Mouse (Mus musculus) myocyte (in vitro differentiated cells): ENCODE measurements at regions not wholly inside any gene's neighbourhood (a gene's known extent, or its start where the extent isn't known, plus 50 kb on each side); places are given as distances from the start of the nearest gene placed in this dataset.

Experiments
- H3K27me3 ChIP-seq: one replicate; pipeline ENCODE4 v1.6.1; 2011; ENCODE audit not compliant: control insufficient read depth, insufficient read depth, insufficient read length
- H3K36me3 ChIP-seq: one replicate; pipeline ENCODE4 v1.6.1; 2011; ENCODE audit not compliant: control insufficient read depth, insufficient read depth
- H3K4me2 ChIP-seq: one replicate; pipeline ENCODE4 v1.6.1; 2011; ENCODE audit warnings: low read depth, control low read depth
- H3K4me3 ChIP-seq: one replicate; pipeline ENCODE4 v1.5.1; 2011; ENCODE audit warnings: mild to moderate bottlenecking, control low read depth, moderate library complexity
- H3K79me2 ChIP-seq: one replicate; pipeline ENCODE4 v1.6.1; 2011; ENCODE audit not compliant: control insufficient read depth, insufficient read depth
- H3ac ChIP-seq: one replicate; pipeline ENCODE4 v1.6.1; 2011; ENCODE audit not compliant: control insufficient read depth, insufficient read length
- CEBPB ChIP-seq: IDR thresholded peaks from 2 replicates; pipeline ENCODE4 v1.6.1; 2011; ENCODE audit warnings: mild to moderate bottlenecking, moderate library complexity; ENCODE audit not compliant: poor library complexity, insufficient read depth, severe bottlenecking
- E2F4 ChIP-seq: IDR thresholded peaks from one replicate; pipeline ENCODE4 v1.6.1; 2011; ENCODE audit warnings: mild to moderate bottlenecking, control low read depth, moderate library complexity; ENCODE audit not compliant: insufficient read depth
- MAX ChIP-seq: IDR thresholded peaks from one replicate; pipeline ENCODE4 v1.6.1; 2011; ENCODE audit warnings: low read depth, mild to moderate bottlenecking, control low read depth
- MYOD1 ChIP-seq, 3 experiments: IDR thresholded peaks; one replicate each; pipeline ENCODE4 v1.6.1; 2011; ENCODE audit warnings: control low read depth in 2 of 3, low read depth in 2 of 3, mild to moderate bottlenecking in 2 of 3, moderate library complexity in 1 of 3; ENCODE audit not compliant: insufficient read length in 2 of 3, control insufficient read depth in 1 of 3
- MYOG ChIP-seq, 3 experiments: IDR thresholded peaks; one replicate each; pipeline ENCODE4 v1.6.1; 2011; ENCODE audit warnings: control low read depth in 2 of 3, low read depth in 2 of 3, mild to moderate bottlenecking in 2 of 3; ENCODE audit not compliant: insufficient read length in 2 of 3, control insufficient read depth in 1 of 3, insufficient read depth in 1 of 3
- POLR2A ChIP-seq: IDR thresholded peaks from one replicate; pipeline ENCODE4 v1.6.1; 2011; ENCODE audit warnings: low read depth, mild to moderate bottlenecking, control low read depth, moderate library complexity; ENCODE audit not compliant: insufficient read length
- POLR2AphosphoS2 ChIP-seq: IDR thresholded peaks from one replicate; pipeline ENCODE4 v1.6.1; 2011; ENCODE audit warnings: low read depth, control low read depth; ENCODE audit not compliant: insufficient read length
- REST ChIP-seq: IDR thresholded peaks from one replicate; pipeline ENCODE4 v1.6.1; 2011; ENCODE audit warnings: mild to moderate bottlenecking, control low read depth, moderate library complexity; ENCODE audit not compliant: insufficient read depth, insufficient read length
- SRF ChIP-seq: IDR thresholded peaks from one replicate; pipeline ENCODE4 v1.6.1; 2011; ENCODE audit warnings: low read depth; ENCODE audit not compliant: control insufficient read depth, insufficient read length
- TCF12 ChIP-seq: IDR thresholded peaks from one replicate; pipeline ENCODE4 v1.6.1; 2011; ENCODE audit warnings: mild to moderate bottlenecking, control low read depth; ENCODE audit not compliant: poor library complexity, insufficient read depth, severe bottlenecking
- TCF3 ChIP-seq: IDR thresholded peaks from one replicate; pipeline ENCODE4 v1.6.1; 2011; ENCODE audit warnings: low read depth, control low read depth; ENCODE audit not compliant: insufficient read length
- USF1 ChIP-seq: IDR thresholded peaks from one replicate; pipeline ENCODE4 v1.6.1; 2011; ENCODE audit warnings: low read depth, mild to moderate bottlenecking, control low read depth, moderate library complexity

- no peaks in the 10 kb centered on the region for H3K36me3 ChIP-seq
- no peaks in the 10 kb centered on the region for H3K79me2 ChIP-seq
- TF ChIP-seq CEBPB (no peak), MYOG (IDR thresholded peaks at IDR 0.05; ENCODE audit: control insufficient read depth in 1 of 3, insufficient read depth in 1 of 3, insufficient read length in 2 of 3, low read depth in 2 of 3) (no peak), TCF3 (no peak), POLR2AphosphoS2 (no peak), USF1 (no peak), SRF (no peak), E2F4 (no peak), MYOD1 (IDR thresholded peaks at IDR 0.05; ENCODE audit: control insufficient read depth in 1 of 3, insufficient read length in 2 of 3, low read depth in 2 of 3) (no peak), MAX (no peak), REST (no peak), POLR2A (no peak), TCF12 (no peak)
- no peak overlapping the region for H3K4me2 ChIP-seq
- no peaks in the 10 kb centered on the region for H3K27me3 ChIP-seq
- no peak overlapping the region for H3ac ChIP-seq
- H3K4me3 ChIP-seq: no peak overlapping the region
Observed at GRCm38 (mm10) chr12:106618684-106619083, 608.7 kb downstream of the Vrk1 start.

GRCm38 (mm10) chr12:106626786-106627185 is 616.8 kb downstream of the Vrk1 start:
- Histone ChIP-seq H3K4me3 (no peak overlapping the region), H3K79me2 (no peaks in the 10 kb centered on the region), H3K27me3 (no peaks in the 10 kb centered on the region), H3K4me2 (no peak overlapping the region), H3K36me3 (no peaks in the 10 kb centered on the region), H3ac (no peak overlapping the region)
- TF ChIP-seq SRF (no peak), POLR2A (no peak), POLR2AphosphoS2 (no peak), TCF12 (no peak)

- no peaks in the 10 kb centered on the region for H3K36me3 ChIP-seq
- TF ChIP-seq MAX (no peak), MYOD1 (IDR thresholded peaks at IDR 0.05; ENCODE audit: control insufficient read depth in 1 of 3, insufficient read length in 2 of 3, low read depth in 2 of 3) (no peak), TCF3 (no peak), REST (no peak), E2F4 (no peak)
- H3K27me3 ChIP-seq: no peaks in the 10 kb centered on the region
- no peak overlapping the region for H3ac ChIP-seq
- no peak overlapping the region for H3K4me2 ChIP-seq
- no peak overlapping the region for H3K4me3 ChIP-seq
- H3K79me2 ChIP-seq: no peaks in the 10 kb centered on the region
Observed at GRCm38 (mm10) chr12:106632566-106632965, 622.5 kb downstream of the Vrk1 start.

GRCm38 (mm10) chr12:106633096-106633495 is 623.1 kb downstream of the Vrk1 start:
- Histone ChIP-seq H3K27me3 (no peaks in the 10 kb centered on the region), H3K4me3 (no peak overlapping the region), H3K36me3 (no peaks in the 10 kb centered on the region), H3K79me2 (no peaks in the 10 kb centered on the region), H3K4me2 (no peak overlapping the region), H3ac (no peak overlapping the region)
- peak; percentile 61 for TF ChIP-seq REST
- TF ChIP-seq TCF12: no peak

GRCm38 (mm10) chr12:106658317-106658716 is 648.3 kb downstream of the Vrk1 start:
- H3K79me2 ChIP-seq: no peaks in the 10 kb centered on the region
- TF ChIP-seq REST (no peak), E2F4 (no peak), POLR2A (no peak)
- no peaks in the 10 kb centered on the region for H3K36me3 ChIP-seq
- H3K27me3 ChIP-seq: no peaks in the 10 kb centered on the region
- H3K4me2 ChIP-seq: no peak overlapping the region
- H3ac ChIP-seq: no peak overlapping the region
- H3K4me3 ChIP-seq: no peak overlapping the region

- Histone ChIP-seq H3K79me2 (no peaks in the 10 kb centered on the region), H3K4me3 (no peak overlapping the region), H3K27me3 (no peaks in the 10 kb centered on the region), H3ac (no peak overlapping the region), H3K36me3 (no peaks in the 10 kb centered on the region), H3K4me2 (no peak overlapping the region)
- no peak for TF ChIP-seq POLR2A
- TF ChIP-seq MYOD1 (IDR thresholded peaks at IDR 0.05; ENCODE audit: control insufficient read depth in 1 of 3, insufficient read length in 2 of 3, low read depth in 2 of 3): no peak
- TF ChIP-seq USF1: no peak
- no peak for TF ChIP-seq E2F4
- no peak for TF ChIP-seq TCF3
- no peak for TF ChIP-seq SRF
- TF ChIP-seq MYOG (IDR thresholded peaks at IDR 0.05; ENCODE audit: control insufficient read depth in 1 of 3, insufficient read depth in 1 of 3, insufficient read length in 2 of 3, low read depth in 2 of 3): no peak
- TF ChIP-seq CEBPB: no peak
- no peak for TF ChIP-seq REST
- no peak for TF ChIP-seq POLR2AphosphoS2
- TF ChIP-seq TCF12: no peak
- no peak for TF ChIP-seq MAX
Observed at GRCm38 (mm10) chr12:106673232-106673766, 663.3 kb downstream of the Vrk1 start.
